Mouse (Mus musculus) heart, postnatal 4 days (tissue): ENCODE measurements at regions not wholly inside any gene's neighbourhood (a gene's known extent, or its start where the extent isn't known, plus 50 kb on each side); places are given as distances from the start of the nearest gene placed in this dataset.
"Not testable (repeated sequence)": the region's sequence is repeated elsewhere in the genome, so short reads cannot be mapped to it uniquely, and the experiment has no call there.

Source experiments
- DNase-seq: peaks from one replicate; pipeline ENCODE4 v3.0.0; 2021

- DNase-seq, result no peak
These were observed 51.4 kb upstream of the Dlx2 start for GRCm38 (mm10) chr2:71597956-71598355.

- DNase-seq, result no peak
These were observed 51.8 kb upstream of the Dlx2 start for GRCm38 (mm10) chr2:71598368-71598767.

GRCm38 (mm10) chr2:71598778-71599177 lies 52.2 kb upstream of the Dlx2 start:
- DNase-seq, result peak; percentile 92

- DNase-seq, result no peak
These were observed 53.7 kb upstream of the Dlx2 start for GRCm38 (mm10) chr2:71600213-71600612.

- DNase-seq, result no peak
These were observed 54.4 kb upstream of the Dlx2 start for GRCm38 (mm10) chr2:71600999-71601398.

- DNase-seq, result not testable (repeated sequence)
These were observed 57.2 kb upstream of the Dlx2 start for GRCm38 (mm10) chr2:71603796-71604195.

- DNase-seq, result no peak
These were observed 59.1 kb upstream of the Dlx2 start for GRCm38 (mm10) chr2:71605606-71606005.

- DNase-seq, result no peak
These were observed 60.5 kb upstream of the Dlx2 start for GRCm38 (mm10) chr2:71607087-71607502.

GRCm38 (mm10) chr2:71613216-71613615 lies 66.7 kb upstream of the Dlx2 start:
- no peak for DNase-seq

GRCm38 (mm10) chr2:71616526-71616925 lies 70.0 kb upstream of the Dlx2 start:
- no peak for DNase-seq

- DNase-seq, result no peak
These were observed 74.9 kb upstream of the Dlx2 start for GRCm38 (mm10) chr2:71621458-71621857.

- DNase-seq, result no peak
These were observed 76.1 kb upstream of the Dlx2 start for GRCm38 (mm10) chr2:71622532-71623099.

- DNase-seq, result no peak
These were observed 76.6 kb upstream of the Dlx2 start for GRCm38 (mm10) chr2:71623134-71623533.

GRCm38 (mm10) chr2:71625298-71625902 lies 78.8 kb upstream of the Dlx2 start:
- no peak for DNase-seq

GRCm38 (mm10) chr2:71626404-71626803 lies 79.8 kb upstream of the Dlx2 start:
- no peak for DNase-seq

GRCm38 (mm10) chr2:71627097-71627755 lies 80.7 kb upstream of the Dlx2 start:
- DNase-seq, result peak; percentile 31

GRCm38 (mm10) chr2:71628821-71629220 lies 82.3 kb upstream of the Dlx2 start:
- no peak for DNase-seq

- DNase-seq, result peak; percentile 37
These were observed 83.0 kb upstream of the Dlx2 start for GRCm38 (mm10) chr2:71629301-71630142.

GRCm38 (mm10) chr2:71630143-71630463 lies 83.5 kb upstream of the Dlx2 start:
- DNase-seq, result no peak

- no peak for DNase-seq
These were observed 86.9 kb upstream of the Dlx2 start for GRCm38 (mm10) chr2:71633471-71633870.

GRCm38 (mm10) chr2:71634471-71634870 lies 87.9 kb upstream of the Dlx2 start:
- DNase-seq, result no peak

GRCm38 (mm10) chr2:71636134-71636533 lies 89.6 kb upstream of the Dlx2 start:
- DNase-seq, result no peak

- DNase-seq, result no peak
These were observed 90.0 kb upstream of the Dlx2 start for GRCm38 (mm10) chr2:71636590-71636989.
